Mouse (Mus musculus): ENCODE measurements around the gene Zfand6. TPM values are rescaled to one million over a fixed set of nuclear protein-coding genes. Genes with fewer than 3 reads are reported as not detected.

Zfand6 gene
- total and polyA plus RNA-seq, 2 experiments from 2014 or later = 122 to 130 TPM

- no peaks in the 10 kb centered on the region for H3K27me3 ChIP-seq (ENCODE audit: control insufficient read depth, insufficient read depth, low read length)
- WGBS = 28% methylated on average over 7 of the region's 7 CpGs
- TF ChIP-seq CTCF (IDR thresholded peaks at IDR 0.05; ENCODE audit: low read depth) = no peak
- no peak for TF ChIP-seq EP300 (IDR thresholded peaks at IDR 0.05; ENCODE audit: low read depth)
- no peaks in the 10 kb centered on the region for H3K9me3 ChIP-seq (replicated peaks; ENCODE audit: control insufficient read depth, low read length)
- ATAC-seq (ENCODE audit: insufficient read depth, low read depth) = no peak
- H3K4me2 ChIP-seq (ENCODE audit: low read depth, low read length) = no peak overlapping the region
- H3K4me1 ChIP-seq (ENCODE audit: control insufficient read depth, insufficient read depth) = no peaks in the 10 kb centered on the region
- no peak overlapping the region for H3K4me3 ChIP-seq (ENCODE audit: low read depth, low read length)
- H3K36me3 ChIP-seq (replicated peaks; ENCODE audit: control insufficient read depth, insufficient read depth, low read length) = no peaks in the 10 kb centered on the region
- no peak overlapping the region for H3K9ac ChIP-seq (replicated peaks; ENCODE audit: low read depth, low read length)
- H3K27ac ChIP-seq (ENCODE audit: low read depth) = no peak overlapping the region
- DNase-seq (ENCODE audit: low spot score) = no peak
These were observed 33.2 kb upstream of the Zfand6 start for GRCm38 (mm10) chr7:84722804-84723459.

- Histone ChIP-seq H3K36me3 (replicated peaks; ENCODE audit: control insufficient read depth, insufficient read depth, low read length) (no peaks in the 10 kb centered on the region), H3K27me3 (ENCODE audit: control insufficient read depth, insufficient read depth, low read length) (no peaks in the 10 kb centered on the region), H3K4me1 (ENCODE audit: control insufficient read depth, insufficient read depth) (no peaks in the 10 kb centered on the region), H3K27ac (ENCODE audit: low read depth) (no peak overlapping the region), H3K4me3 (ENCODE audit: low read depth, low read length) (no peak overlapping the region), H3K9ac (replicated peaks; ENCODE audit: low read depth, low read length) (no peak overlapping the region), H3K9me3 (replicated peaks; ENCODE audit: control insufficient read depth, low read length) (no peaks in the 10 kb centered on the region), H3K4me2 (ENCODE audit: low read depth, low read length) (no peak overlapping the region)
- TF ChIP-seq EP300 (IDR thresholded peaks at IDR 0.05; ENCODE audit: low read depth) (no peak), CTCF (IDR thresholded peaks at IDR 0.05; ENCODE audit: low read depth) (no peak)
- DNase-seq (ENCODE audit: low spot score) (no peak), ATAC-seq (ENCODE audit: insufficient read depth, low read depth) (no peak)
These were observed 20.7 kb upstream of the Zfand6 start for GRCm38 (mm10) chr7:84710287-84710958.

GRCm38 (mm10) chr7:84706877-84707276 lies 17.1 kb upstream of the Zfand6 start:
- WGBS = 64% methylated on average over 3 of the region's 3 CpGs
- ATAC-seq (ENCODE audit: insufficient read depth, low read depth) = no peak
- TF ChIP-seq CTCF (IDR thresholded peaks at IDR 0.05; ENCODE audit: low read depth) = no peak
- TF ChIP-seq EP300 (IDR thresholded peaks at IDR 0.05; ENCODE audit: low read depth) = no peak
- Histone ChIP-seq H3K4me3 (ENCODE audit: low read depth, low read length) (no peak overlapping the region), H3K4me2 (ENCODE audit: low read depth, low read length) (no peak overlapping the region), H3K36me3 (replicated peaks; ENCODE audit: control insufficient read depth, insufficient read depth, low read length) (no peaks in the 10 kb centered on the region), H3K27me3 (ENCODE audit: control insufficient read depth, insufficient read depth, low read length) (no peaks in the 10 kb centered on the region), H3K9ac (replicated peaks; ENCODE audit: low read depth, low read length) (no peak overlapping the region), H3K9me3 (replicated peaks; ENCODE audit: control insufficient read depth, low read length) (no peaks in the 10 kb centered on the region), H3K27ac (ENCODE audit: low read depth) (no peak overlapping the region), H3K4me1 (ENCODE audit: control insufficient read depth, insufficient read depth) (no peaks in the 10 kb centered on the region)
- no peak for DNase-seq (ENCODE audit: low spot score)

GRCm38 (mm10) chr7:84690101-84690509 lies 346 bp upstream of the Zfand6 start:
- 0 out of 2 replicates have a peak, but pooled peaks have one; percentile 1 for ATAC-seq (ENCODE audit: insufficient read depth, low read depth)
- H3K36me3 ChIP-seq (replicated peaks; ENCODE audit: control insufficient read depth, insufficient read depth, low read length) = no peaks in the 10 kb centered on the region
- TF ChIP-seq CTCF (IDR thresholded peaks at IDR 0.05; ENCODE audit: low read depth) = no peak
- TF ChIP-seq EP300 (IDR thresholded peaks at IDR 0.05; ENCODE audit: low read depth) = no peak
- H3K9ac ChIP-seq (replicated peaks; ENCODE audit: low read depth, low read length) = peak overlapping the region; percentile 45; the same call in 1 of the 2 replicates
- H3K27me3 ChIP-seq (ENCODE audit: control insufficient read depth, insufficient read depth, low read length) = no peaks in the 10 kb centered on the region
- no peak overlapping the region for H3K27ac ChIP-seq (ENCODE audit: low read depth)
- H3K4me3 ChIP-seq (ENCODE audit: low read depth, low read length) = peak overlapping the region; percentile 90
- WGBS = 11% methylated on average over 19 of the region's 19 CpGs
- no peak for DNase-seq (ENCODE audit: low spot score)
- peak overlapping the region; percentile 92 for H3K4me2 ChIP-seq (ENCODE audit: low read depth, low read length)
- H3K9me3 ChIP-seq (replicated peaks; ENCODE audit: control insufficient read depth, low read length) = no peaks in the 10 kb centered on the region
- 0 out of 2 replicates have a peak, but pooled peaks cover 6% of the 10 kb centered on the region for H3K4me1 ChIP-seq (ENCODE audit: control insufficient read depth, insufficient read depth)

GRCm38 (mm10) chr7:84687653-84688580 lies 1.8 kb downstream of the Zfand6 start:
- Histone ChIP-seq H3K27me3 (ENCODE audit: control insufficient read depth, insufficient read depth, low read length) (no peaks in the 10 kb centered on the region), H3K4me3 (ENCODE audit: low read depth, low read length) (0 out of 2 replicates have a peak overlapping the region, but pooled peaks have one; percentile 4), H3K36me3 (replicated peaks; ENCODE audit: control insufficient read depth, insufficient read depth, low read length) (no peaks in the 10 kb centered on the region), H3K4me1 (ENCODE audit: control insufficient read depth, insufficient read depth) (0 out of 2 replicates have a peak, but pooled peaks cover 6% of the 10 kb centered on the region), H3K27ac (ENCODE audit: low read depth) (0 out of 2 replicates have a peak overlapping the region, but pooled peaks have one; percentile 3), H3K9me3 (replicated peaks; ENCODE audit: control insufficient read depth, low read length) (no peaks in the 10 kb centered on the region), H3K9ac (replicated peaks; ENCODE audit: low read depth, low read length) (no peak overlapping the region), H3K4me2 (ENCODE audit: low read depth, low read length) (peak overlapping the region; percentile 16; the same call in 1 of the 2 replicates)
- 67% methylated on average over 12 of the region's 12 CpGs for WGBS
- DNase-seq (ENCODE audit: low spot score) (no peak), ATAC-seq (ENCODE audit: insufficient read depth, low read depth) (no peak)
- TF ChIP-seq CTCF (IDR thresholded peaks at IDR 0.05; ENCODE audit: low read depth) = no peak
- TF ChIP-seq EP300 (IDR thresholded peaks at IDR 0.05; ENCODE audit: low read depth) = no peak
